Mouse (Mus musculus): ENCODE results near the gene Spem2. TPM values are rescaled to one million over a fixed set of nuclear protein-coding genes. Genes with fewer than 3 reads are reported as not detected.
A peak's percentile ranks its signal among the peaks of the same experiment; 100 is the strongest.

Spem2 gene
- polyA plus RNA-seq, 1 experiment from 2014 or later = not detected

DNA sequence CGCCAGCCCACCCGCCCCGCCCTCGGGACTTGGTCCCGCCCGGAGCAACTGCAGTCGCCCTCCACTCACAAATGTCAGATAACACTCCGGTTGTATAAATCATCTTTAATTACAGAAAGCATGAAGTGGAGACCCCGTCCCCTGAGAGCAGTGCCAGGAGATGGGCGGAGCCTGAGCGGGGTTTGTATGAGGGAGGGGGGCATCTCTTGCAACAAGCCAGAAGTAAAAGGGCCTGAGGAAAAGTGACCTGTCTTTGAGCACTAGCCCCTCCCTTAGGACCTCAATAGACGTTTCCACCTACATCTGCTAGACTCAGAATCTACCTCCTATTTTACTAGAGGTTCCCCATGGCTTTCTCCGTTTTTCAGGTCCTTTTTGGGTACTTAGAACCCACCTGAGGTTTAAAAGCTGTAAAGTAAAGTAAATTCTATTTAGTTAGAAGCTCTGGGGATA, 22.3 kb downstream of the Spem2 start:
- 4% methylated on average over 13 of the region's 13 CpGs for WGBS
- no peak for ATAC-seq (ENCODE audit: insufficient read depth, low FRiP score)
- H3K9me3 ChIP-seq (replicated peaks; ENCODE audit: control insufficient read depth, low read length) = no peaks in the 10 kb centered on the region
- H3K27me3 ChIP-seq (ENCODE audit: control insufficient read depth, insufficient read depth, low read length) = no peaks in the 10 kb centered on the region
- H3K27ac ChIP-seq (ENCODE audit: low read length) = no peak overlapping the region
- peak overlapping the region; percentile 61; the same call in 1 of the 2 replicates for H3K9ac ChIP-seq (ENCODE audit: low read length)
- no peaks in the 10 kb centered on the region for H3K36me3 ChIP-seq (ENCODE audit: control insufficient read depth, insufficient read depth, low read length)
- H3K4me3 ChIP-seq (replicated peaks; ENCODE audit: low read length) = peak overlapping the region; percentile 52
- H3K4me1 ChIP-seq (ENCODE audit: control insufficient read depth, insufficient read depth, low read length) = peaks cover 20% of the 10 kb centered on the region
- H3K4me2 ChIP-seq (ENCODE audit: low read depth, low read length) = peak overlapping the region; percentile 80

DNA sequence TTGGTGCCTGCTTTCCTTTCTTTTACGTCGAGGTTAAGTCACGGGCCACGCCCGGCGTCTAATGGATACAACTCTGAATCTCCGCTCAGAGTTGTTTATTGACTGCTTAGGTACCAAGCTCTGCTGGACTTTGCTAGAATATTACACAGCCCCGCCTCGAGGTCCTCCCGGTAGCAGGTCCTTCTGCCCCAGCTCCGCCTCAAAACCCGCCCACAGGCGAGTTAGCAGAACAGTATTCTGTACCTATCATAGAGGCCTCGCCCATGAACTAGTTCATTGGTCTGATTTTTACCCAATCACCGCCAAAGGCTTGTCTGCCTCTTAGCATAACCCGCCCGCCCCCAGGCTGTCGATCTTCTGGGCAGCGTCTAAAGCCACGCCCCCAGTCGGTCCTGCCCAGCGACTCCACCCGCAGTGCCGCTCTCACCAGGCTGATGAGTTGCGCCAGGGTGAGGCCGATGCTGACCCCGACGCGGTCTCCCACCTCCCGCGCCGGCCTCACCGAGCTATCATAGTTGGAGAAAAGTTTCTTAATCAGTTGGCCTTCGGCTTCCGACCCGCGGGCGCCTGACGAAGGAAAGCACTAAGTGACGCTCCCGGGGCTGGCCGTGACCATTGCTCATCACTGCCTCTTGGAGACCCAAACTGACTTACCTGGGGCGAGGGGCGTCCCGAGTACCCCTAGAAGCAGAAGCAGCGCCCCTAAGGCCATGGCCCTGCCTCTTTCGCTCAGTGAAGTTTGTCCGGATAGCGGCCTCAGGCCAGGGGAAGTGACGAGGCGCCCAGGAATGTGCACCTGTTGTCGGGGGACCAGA, 22.9 kb downstream of the Spem2 start, which contains the start of gene Chrnb1:
Chrnb1 (minus strand) TSS at position 776 of the 815 bp plus-strand sequence.
- no peaks in the 10 kb centered on the region for H3K9me3 ChIP-seq (replicated peaks; ENCODE audit: control insufficient read depth, low read length)
- no peaks in the 10 kb centered on the region for H3K36me3 ChIP-seq (ENCODE audit: control insufficient read depth, insufficient read depth, low read length)
- H3K4me1 ChIP-seq (ENCODE audit: control insufficient read depth, insufficient read depth, low read length) = peaks cover 14% of the 10 kb centered on the region
- H3K27me3 ChIP-seq (ENCODE audit: control insufficient read depth, insufficient read depth, low read length) = no peaks in the 10 kb centered on the region
- H3K4me3 ChIP-seq (replicated peaks; ENCODE audit: low read length) = peak within 1 kb of the TSS; percentile 52
- WGBS = 2% methylated on average over 52 of the region's 52 CpGs
- ATAC-seq (ENCODE audit: insufficient read depth, low FRiP score) = peak; percentile 97
- peak within 1 kb of the TSS; percentile 61 for H3K9ac ChIP-seq (ENCODE audit: low read length)
- no peak within 1 kb of the TSS for H3K27ac ChIP-seq (ENCODE audit: low read length)
- peak within 1 kb of the TSS; percentile 80 for H3K4me2 ChIP-seq (ENCODE audit: low read depth, low read length)

DNA sequence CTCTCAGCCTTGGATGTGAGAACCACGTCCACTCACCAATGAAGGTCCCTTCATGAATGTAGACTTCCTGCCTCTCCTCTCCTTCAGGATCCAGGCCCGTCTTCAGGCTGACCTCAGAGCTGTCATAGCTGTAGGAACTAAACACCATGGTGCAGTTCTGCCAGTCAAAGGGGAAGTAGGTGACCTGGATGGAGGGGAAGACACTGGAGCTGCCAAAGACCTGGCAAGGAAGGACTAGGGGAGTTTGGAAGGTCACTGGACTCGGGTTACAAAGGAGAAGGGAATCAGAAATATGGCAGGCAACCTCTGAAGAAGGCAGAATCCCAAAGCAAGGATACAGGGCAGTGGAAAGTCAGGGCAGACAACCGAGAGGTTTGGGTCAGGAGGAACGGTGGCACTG, 24.8 kb downstream of the Spem2 start:
- no peak overlapping the region for H3K4me3 ChIP-seq (replicated peaks; ENCODE audit: low read length)
- H3K4me2 ChIP-seq (ENCODE audit: low read depth, low read length) = no peak overlapping the region
- no peak overlapping the region for H3K27ac ChIP-seq (ENCODE audit: low read length)
- WGBS = 69% methylated on average over 5 of the region's 5 CpGs
- no peaks in the 10 kb centered on the region for H3K36me3 ChIP-seq (ENCODE audit: control insufficient read depth, insufficient read depth, low read length)
- no peaks in the 10 kb centered on the region for H3K27me3 ChIP-seq (ENCODE audit: control insufficient read depth, insufficient read depth, low read length)
- H3K9me3 ChIP-seq (replicated peaks; ENCODE audit: control insufficient read depth, low read length) = no peaks in the 10 kb centered on the region
- no peak for ATAC-seq (ENCODE audit: insufficient read depth, low FRiP score)
- H3K9ac ChIP-seq (ENCODE audit: low read length) = no peak overlapping the region
- no peaks in the 10 kb centered on the region for H3K4me1 ChIP-seq (ENCODE audit: control insufficient read depth, insufficient read depth, low read length)

DNA sequence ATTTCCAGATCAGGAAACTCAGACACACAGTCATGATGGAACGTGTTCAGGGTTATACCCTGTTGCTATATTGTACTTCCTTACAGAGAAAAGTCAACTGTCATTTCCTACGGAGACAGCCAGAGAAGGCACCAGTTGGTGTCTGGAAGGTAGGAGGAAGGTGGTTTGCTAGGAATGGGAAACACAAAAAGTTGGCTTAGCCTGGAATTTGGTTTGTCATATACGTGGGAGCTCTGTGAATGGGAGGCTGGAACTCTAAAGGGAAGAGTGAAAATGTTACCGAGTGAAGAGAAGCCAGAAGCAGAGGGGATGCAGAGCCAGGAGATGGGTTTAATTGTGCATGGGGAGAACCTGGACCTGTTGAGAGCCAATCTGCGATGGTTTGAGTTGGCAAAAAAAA, 26.8 kb downstream of the Spem2 start:
- H3K27ac ChIP-seq (ENCODE audit: low read length) = no peak overlapping the region
- WGBS = 69% methylated on average over 5 of the region's 5 CpGs
- no peaks in the 10 kb centered on the region for H3K9me3 ChIP-seq (replicated peaks; ENCODE audit: control insufficient read depth, low read length)
- no peaks in the 10 kb centered on the region for H3K27me3 ChIP-seq (ENCODE audit: control insufficient read depth, insufficient read depth, low read length)
- H3K9ac ChIP-seq (ENCODE audit: low read length) = no peak overlapping the region
- ATAC-seq (ENCODE audit: insufficient read depth, low FRiP score) = no peak
- H3K4me2 ChIP-seq (ENCODE audit: low read depth, low read length) = no peak overlapping the region
- no peaks in the 10 kb centered on the region for H3K36me3 ChIP-seq (ENCODE audit: control insufficient read depth, insufficient read depth, low read length)
- no peaks in the 10 kb centered on the region for H3K4me1 ChIP-seq (ENCODE audit: control insufficient read depth, insufficient read depth, low read length)
- H3K4me3 ChIP-seq (replicated peaks; ENCODE audit: low read length) = no peak overlapping the region

DNA sequence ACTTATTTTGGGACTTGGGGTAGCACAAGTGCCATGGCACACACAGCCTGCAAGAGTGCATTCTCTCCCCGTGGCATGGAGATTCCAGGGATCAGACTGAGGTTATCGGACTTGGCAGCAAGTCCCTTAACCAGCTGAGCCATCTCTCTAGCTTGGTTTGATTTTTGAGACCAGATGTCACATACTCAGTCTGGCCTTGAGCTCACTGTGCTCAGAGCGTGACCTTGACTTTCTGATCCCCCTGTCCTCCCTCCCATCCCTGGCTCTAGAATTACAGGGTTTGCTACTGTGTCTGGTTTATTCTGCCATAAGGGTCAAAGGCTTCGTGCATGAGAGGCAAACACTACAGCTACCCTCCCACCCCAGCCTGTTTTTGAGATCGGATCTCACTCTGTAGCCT, 28.8 kb downstream of the Spem2 start:
- no peak overlapping the region for H3K9ac ChIP-seq (ENCODE audit: low read length)
- H3K4me2 ChIP-seq (ENCODE audit: low read depth, low read length) = no peak overlapping the region
- no peaks in the 10 kb centered on the region for H3K9me3 ChIP-seq (replicated peaks; ENCODE audit: control insufficient read depth, low read length)
- ATAC-seq (ENCODE audit: insufficient read depth, low FRiP score) = no peak
- WGBS = 58% methylated on average over 5 of the region's 5 CpGs
- H3K4me3 ChIP-seq (replicated peaks; ENCODE audit: low read length) = no peak overlapping the region
- H3K36me3 ChIP-seq (ENCODE audit: control insufficient read depth, insufficient read depth, low read length) = no peaks in the 10 kb centered on the region
- H3K27me3 ChIP-seq (ENCODE audit: control insufficient read depth, insufficient read depth, low read length) = no peaks in the 10 kb centered on the region
- no peak overlapping the region for H3K27ac ChIP-seq (ENCODE audit: low read length)
- 0 out of 2 replicates have a peak, but pooled peaks cover 4% of the 10 kb centered on the region for H3K4me1 ChIP-seq (ENCODE audit: control insufficient read depth, insufficient read depth, low read length)

DNA sequence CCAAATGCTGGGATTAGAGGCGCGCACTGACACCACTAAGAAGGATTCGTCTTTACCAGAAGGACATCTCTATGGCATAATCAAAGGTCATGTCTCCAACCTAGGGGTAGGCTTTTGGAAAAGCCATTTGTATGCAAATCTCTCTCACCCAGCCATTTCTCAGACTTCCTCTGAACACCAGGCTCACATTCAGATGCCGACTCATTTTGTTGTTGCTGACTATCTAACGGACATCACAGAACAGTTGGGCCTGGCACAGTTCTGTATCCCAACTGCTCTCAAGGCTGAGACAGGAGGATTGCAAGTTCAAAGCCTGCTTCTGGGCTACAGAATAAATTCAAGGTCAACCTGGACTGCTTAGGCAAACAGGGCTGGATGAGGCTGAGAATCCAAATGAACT, 31.0 kb downstream of the Spem2 start:
- no peak for ATAC-seq (ENCODE audit: insufficient read depth, low FRiP score)
- Histone ChIP-seq H3K4me1 (ENCODE audit: control insufficient read depth, insufficient read depth, low read length) (0 out of 2 replicates have a peak, but pooled peaks cover 4% of the 10 kb centered on the region), H3K4me2 (ENCODE audit: low read depth, low read length) (no peak overlapping the region), H3K9me3 (replicated peaks; ENCODE audit: control insufficient read depth, low read length) (no peaks in the 10 kb centered on the region), H3K27ac (ENCODE audit: low read length) (no peak overlapping the region), H3K36me3 (ENCODE audit: control insufficient read depth, insufficient read depth, low read length) (no peaks in the 10 kb centered on the region), H3K27me3 (ENCODE audit: control insufficient read depth, insufficient read depth, low read length) (no peaks in the 10 kb centered on the region), H3K4me3 (replicated peaks; ENCODE audit: low read length) (no peak overlapping the region), H3K9ac (ENCODE audit: low read length) (no peak overlapping the region)
- 89% methylated on average over 5 of the region's 5 CpGs for WGBS

DNA sequence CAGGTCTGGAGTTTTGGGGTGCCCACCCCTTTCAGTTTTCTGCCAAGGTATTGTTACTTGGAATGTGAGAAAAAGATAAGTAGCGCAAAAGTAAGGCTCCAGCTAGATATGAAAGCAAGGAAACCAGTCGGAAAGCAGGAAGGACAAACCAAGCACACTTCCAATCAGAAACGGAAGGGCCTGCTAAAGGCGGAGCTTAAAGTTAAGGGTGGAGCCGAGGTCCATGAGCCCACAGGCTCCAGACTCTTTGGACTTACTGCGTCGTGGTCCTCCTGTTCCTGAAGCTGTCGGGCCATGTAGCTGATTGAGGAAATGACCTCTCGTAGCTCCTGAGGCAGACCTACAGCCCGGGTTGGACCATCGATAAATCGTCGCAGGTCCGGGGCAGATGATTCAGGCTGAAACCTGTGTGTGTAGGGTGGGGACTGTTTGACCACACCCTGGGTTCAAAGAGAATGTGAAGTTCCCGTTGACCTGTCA, 33.4 kb downstream of the Spem2 start:
- H3K9ac ChIP-seq (ENCODE audit: low read length) = peak overlapping the region; percentile 54; the same call in 1 of the 2 replicates
- H3K27me3 ChIP-seq (ENCODE audit: control insufficient read depth, insufficient read depth, low read length) = no peaks in the 10 kb centered on the region
- H3K9me3 ChIP-seq (replicated peaks; ENCODE audit: control insufficient read depth, low read length) = no peaks in the 10 kb centered on the region
- H3K4me2 ChIP-seq (ENCODE audit: low read depth, low read length) = peak overlapping the region; percentile 53
- H3K4me1 ChIP-seq (ENCODE audit: control insufficient read depth, insufficient read depth, low read length) = 0 out of 2 replicates have a peak, but pooled peaks cover 4% of the 10 kb centered on the region
- peak overlapping the region; percentile 43; the same call in 1 of the 2 replicates for H3K27ac ChIP-seq (ENCODE audit: low read length)
- 26% methylated on average over 15 of the region's 15 CpGs for WGBS
- peak; percentile 59 for ATAC-seq (ENCODE audit: insufficient read depth, low FRiP score)
- peak overlapping the region; percentile 35 for H3K4me3 ChIP-seq (replicated peaks; ENCODE audit: low read length)
- no peaks in the 10 kb centered on the region for H3K36me3 ChIP-seq (ENCODE audit: control insufficient read depth, insufficient read depth, low read length)

DNA sequence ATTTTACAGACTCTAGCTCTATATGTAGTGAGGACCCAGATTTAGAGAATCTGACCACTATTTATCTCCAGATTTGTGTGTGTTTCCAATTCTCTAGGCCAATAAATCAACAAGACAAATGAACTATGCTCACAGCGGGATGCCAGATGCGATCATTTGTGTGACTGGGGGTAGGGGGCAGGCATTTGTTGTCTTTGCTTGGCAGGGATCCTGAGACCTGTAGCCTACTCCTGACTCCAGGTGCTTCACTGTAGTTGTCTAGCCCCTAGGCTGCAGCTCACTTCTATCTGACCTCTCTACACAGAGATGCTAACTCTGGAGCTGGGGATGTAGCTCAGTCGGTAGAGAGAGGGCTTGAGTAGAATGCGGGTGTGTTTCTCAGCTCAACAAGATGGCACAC, 36.4 kb downstream of the Spem2 start:
- 0 out of 2 replicates have a peak, but pooled peaks cover 4% of the 10 kb centered on the region for H3K4me1 ChIP-seq (ENCODE audit: control insufficient read depth, insufficient read depth, low read length)
- no peak overlapping the region for H3K4me2 ChIP-seq (ENCODE audit: low read depth, low read length)
- 28% methylated on average over 4 of the region's 4 CpGs for WGBS
- H3K27me3 ChIP-seq (ENCODE audit: control insufficient read depth, insufficient read depth, low read length) = no peaks in the 10 kb centered on the region
- H3K27ac ChIP-seq (ENCODE audit: low read length) = no peak overlapping the region
- no peak overlapping the region for H3K4me3 ChIP-seq (replicated peaks; ENCODE audit: low read length)
- no peaks in the 10 kb centered on the region for H3K9me3 ChIP-seq (replicated peaks; ENCODE audit: control insufficient read depth, low read length)
- no peak overlapping the region for H3K9ac ChIP-seq (ENCODE audit: low read length)
- H3K36me3 ChIP-seq (ENCODE audit: control insufficient read depth, insufficient read depth, low read length) = no peaks in the 10 kb centered on the region
- no peak for ATAC-seq (ENCODE audit: insufficient read depth, low FRiP score)

DNA sequence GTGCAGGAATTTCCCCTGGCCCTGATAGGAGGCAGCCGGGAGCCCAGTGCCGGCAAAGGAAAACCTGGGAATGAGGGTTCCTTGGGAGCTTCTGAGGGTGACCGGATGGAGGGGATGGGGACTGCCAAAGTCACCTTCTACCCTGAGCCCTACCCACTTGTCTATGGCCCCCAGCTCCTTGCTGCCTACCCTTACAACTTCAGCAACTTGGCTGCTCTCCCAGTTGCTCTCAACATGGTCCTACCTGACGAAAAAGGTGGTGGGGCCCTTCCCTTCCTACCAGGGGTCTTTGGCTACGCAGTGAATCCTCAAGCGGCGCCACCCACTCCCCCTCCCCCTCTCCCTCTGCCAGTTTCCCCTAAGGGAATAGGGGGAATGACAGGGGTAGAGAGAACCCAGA, 39.3 kb downstream of the Spem2 start:
- 56% methylated on average over 7 of the region's 7 CpGs for WGBS
- Histone ChIP-seq H3K4me1 (ENCODE audit: control insufficient read depth, insufficient read depth, low read length) (no peaks in the 10 kb centered on the region), H3K27ac (ENCODE audit: low read length) (no peak overlapping the region), H3K4me2 (ENCODE audit: low read depth, low read length) (no peak overlapping the region), H3K9ac (ENCODE audit: low read length) (no peak overlapping the region), H3K4me3 (replicated peaks; ENCODE audit: low read length) (no peak overlapping the region), H3K36me3 (ENCODE audit: control insufficient read depth, insufficient read depth, low read length) (no peaks in the 10 kb centered on the region), H3K27me3 (ENCODE audit: control insufficient read depth, insufficient read depth, low read length) (no peaks in the 10 kb centered on the region), H3K9me3 (replicated peaks; ENCODE audit: control insufficient read depth, low read length) (no peaks in the 10 kb centered on the region)
- no peak for ATAC-seq (ENCODE audit: insufficient read depth, low FRiP score)

Data from stomach, embryonic 16.5 days (tissue).